Mouse (Mus musculus) heart, embryonic 11.5 days (tissue): ENCODE data around the gene Enpep. TPM values are rescaled to one million over a fixed set of nuclear protein-coding genes. Genes with fewer than 3 reads are reported as not detected.

Experiments
- ATAC-seq: fragments of 200-750 bp; cut with Nextera tagmentation; replicated peaks from 2 replicates; pipeline ENCODE4 v1.8.0; 2017; ENCODE audit warnings: moderate library complexity; ENCODE audit not compliant: insufficient number of reproducible peaks, low FRiP score, low TSS enrichment
- H3K27ac ChIP-seq: fragments of 300-500 bp; sonication (generic); 2 replicates; pipeline ENCODE4 v1.5.1; 2014; ENCODE audit warnings: mild to moderate bottlenecking, low read depth, low read length
- H3K27me3 ChIP-seq: fragments of 300-500 bp; sonication (generic); 2 replicates; pipeline ENCODE4 v1.6.1; 2014; ENCODE audit warnings: mild to moderate bottlenecking, low read length, mixed read lengths; ENCODE audit not compliant: control insufficient read depth, insufficient read depth
- H3K36me3 ChIP-seq: fragments of 300-500 bp; sonication (generic); 2 replicates; pipeline ENCODE4 v1.6.1; 2014; ENCODE audit warnings: mild to moderate bottlenecking, low read length, moderate library complexity, mixed read lengths; ENCODE audit not compliant: control insufficient read depth, insufficient read depth
- H3K4me1 ChIP-seq: fragments of 300-500 bp; sonication (generic); 2 replicates; pipeline ENCODE4 v1.6.1; 2014; ENCODE audit warnings: low read length; ENCODE audit not compliant: control insufficient read depth, insufficient read depth
- H3K4me2 ChIP-seq: fragments of 300-500 bp; sonication (generic); 2 replicates; pipeline ENCODE4 v1.6.1; 2014; ENCODE audit warnings: mild to moderate bottlenecking, moderate library complexity
- H3K4me3 ChIP-seq: fragments of 300-500 bp; sonication (generic); 2 replicates; pipeline ENCODE4 v1.5.1; 2014; ENCODE audit warnings: low read depth, low read length
- H3K9ac ChIP-seq: fragments of 300-500 bp; sonication (generic); 2 replicates; pipeline ENCODE4 v1.6.1; 2014; ENCODE audit warnings: mild to moderate bottlenecking, low read depth, low read length, moderate library complexity
- H3K9me3 ChIP-seq: fragments of 300-500 bp; sonication (generic); replicated peaks from 2 replicates; pipeline ENCODE4 v1.6.1; 2016; ENCODE audit warnings: low read length; ENCODE audit not compliant: control insufficient read depth
- WGBS: fragments of 180-500 bp; shearing (Covaris S2); extraction: QIAGEN DNeasy Blood & Tissue Kit; methylation state at CpG from one replicate; pipeline ENCODE4 v1.1.7; 2014; ENCODE audit not compliant: insufficient replicate concordance; 5-methylcytosine and 5-hydroxymethylcytosine counted together
- polyA plus RNA-seq: library from polyadenylated mRNA; unstranded; fragments of >200 nt; fragmentation: Nextera tagmentation; extraction: Ambion mirVana; gene quantifications from 2 replicates; pipeline ENCODE4 v1.2.1, GENCODE M21; 2014

Enpep gene
- polyA plus RNA-seq, 1 experiment from 2014 or later = 12.9 TPM

DNA sequence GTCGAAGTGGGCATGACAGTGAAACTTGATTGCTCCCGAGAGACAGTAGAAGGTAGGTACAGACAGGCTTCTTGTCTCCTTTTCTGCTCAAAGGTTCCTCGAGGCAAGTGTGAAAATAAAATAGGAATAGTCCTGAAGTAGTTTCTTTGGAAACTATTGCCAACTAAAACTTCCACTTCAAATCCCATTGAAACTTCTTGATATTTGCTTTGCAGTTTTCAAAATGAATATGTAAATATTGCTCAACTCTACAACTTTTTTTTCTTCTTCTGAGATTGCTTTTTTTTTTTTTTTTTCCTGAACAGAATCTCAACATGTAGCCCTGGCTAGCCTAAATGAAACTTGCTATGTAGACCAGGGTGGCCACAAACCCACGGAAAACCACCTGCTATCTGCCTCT, 21.4 kb upstream of the Enpep start:
- ATAC-seq = no peak

DNA sequence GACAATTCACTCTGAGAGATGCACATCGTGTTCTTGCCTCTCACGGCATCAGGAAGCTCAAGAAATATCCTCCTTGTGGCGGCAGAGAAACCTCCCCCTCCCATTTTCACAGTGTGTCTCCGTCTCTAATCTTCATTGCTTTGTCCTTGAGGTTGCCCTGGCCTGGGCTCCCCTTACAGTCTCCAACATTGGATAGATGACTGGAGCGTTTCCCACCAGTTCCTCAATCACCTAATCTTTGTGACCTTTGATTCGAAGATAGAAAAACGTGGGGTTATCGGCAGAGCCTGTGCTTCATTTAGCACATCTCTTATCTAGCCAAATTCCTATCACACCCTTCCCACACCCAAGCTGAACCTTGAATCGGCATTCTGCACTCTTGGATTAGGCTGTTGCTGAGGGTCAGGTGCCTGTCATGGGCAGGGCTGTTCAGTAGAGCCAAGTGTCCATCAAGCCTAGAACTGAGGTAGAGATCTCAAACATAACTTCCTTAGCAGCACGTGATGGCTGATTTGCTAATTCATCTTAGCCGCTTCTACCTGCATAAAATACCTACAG, 18.9 kb upstream of the Enpep start:
- H3K36me3 ChIP-seq = no peaks in the 10 kb centered on the region
- no peak overlapping the region for H3K9ac ChIP-seq
- H3K27me3 ChIP-seq = no peaks in the 10 kb centered on the region
- H3K4me3 ChIP-seq = no peak overlapping the region
- H3K4me1 ChIP-seq = no peaks in the 10 kb centered on the region
- no peak for ATAC-seq
- H3K27ac ChIP-seq = no peak overlapping the region
- 40% methylated on average over 11 of the region's 11 CpGs for WGBS
- H3K4me2 ChIP-seq = no peak overlapping the region
- H3K9me3 ChIP-seq = no peaks in the 10 kb centered on the region

More for the DNA sequence above, 21.4 kb upstream of the Enpep start:
- no peak overlapping the region for H3K9ac ChIP-seq
- no peak overlapping the region for H3K27ac ChIP-seq
- H3K36me3 ChIP-seq = no peaks in the 10 kb centered on the region
- WGBS = 67% methylated on average over 4 of the region's 4 CpGs
- no peak overlapping the region for H3K4me3 ChIP-seq
- H3K4me2 ChIP-seq = no peak overlapping the region
- no peaks in the 10 kb centered on the region for H3K4me1 ChIP-seq
- H3K9me3 ChIP-seq = no peaks in the 10 kb centered on the region
- no peaks in the 10 kb centered on the region for H3K27me3 ChIP-seq

DNA sequence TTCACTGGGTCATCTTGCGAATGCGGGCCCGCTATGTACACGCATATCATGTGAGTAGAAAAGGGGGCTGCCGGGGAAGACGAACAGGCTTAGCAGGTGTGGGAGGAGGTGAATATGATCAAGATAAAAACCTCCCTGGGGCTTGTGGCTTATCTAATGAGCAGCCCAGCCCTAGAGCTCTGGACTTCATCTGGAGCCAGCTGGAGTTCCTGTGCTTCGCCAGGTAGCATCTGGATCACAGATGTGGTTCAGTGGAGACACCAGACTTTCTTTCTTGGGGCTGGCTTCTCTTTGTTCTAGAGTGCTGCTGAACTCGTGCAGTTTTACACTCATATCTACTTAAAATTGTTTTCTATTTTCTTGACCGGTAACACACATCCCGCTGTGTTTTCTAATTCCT, 14.8 kb upstream of the Enpep start:
- no peak for ATAC-seq
- no peaks in the 10 kb centered on the region for H3K36me3 ChIP-seq
- no peak overlapping the region for H3K4me2 ChIP-seq
- H3K27ac ChIP-seq = no peak overlapping the region
- H3K9ac ChIP-seq = no peak overlapping the region
- no peaks in the 10 kb centered on the region for H3K27me3 ChIP-seq
- no peaks in the 10 kb centered on the region for H3K9me3 ChIP-seq
- H3K4me3 ChIP-seq = no peak overlapping the region
- H3K4me1 ChIP-seq = no peaks in the 10 kb centered on the region
- 74% methylated on average over 10 of the region's 10 CpGs for WGBS

DNA sequence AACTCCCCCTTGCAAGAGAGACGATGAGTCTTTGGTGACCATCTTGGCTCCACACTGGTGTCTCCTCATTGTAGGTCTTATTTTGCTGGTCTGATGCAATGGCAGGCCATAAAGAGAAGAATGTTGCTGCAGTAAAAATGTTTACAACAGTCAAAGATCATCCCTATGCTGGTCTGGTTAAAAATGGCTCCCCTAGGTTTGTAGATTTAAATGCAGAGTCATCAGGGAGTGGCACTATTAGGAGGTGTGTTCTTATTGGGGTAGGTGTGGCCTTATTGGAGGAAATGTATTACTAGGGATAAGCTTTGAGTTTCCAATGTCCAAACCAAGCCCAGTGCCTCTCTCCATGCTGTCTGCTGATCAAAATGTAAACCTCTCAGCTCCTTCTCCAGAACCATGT, 10.2 kb upstream of the Enpep start:
- Histone ChIP-seq H3K9ac (no peak overlapping the region), H3K4me3 (no peak overlapping the region), H3K4me1 (peaks cover 4% of the 10 kb centered on the region; the same call in 1 of the 2 replicates), H3K36me3 (no peaks in the 10 kb centered on the region), H3K27ac (no peak overlapping the region), H3K27me3 (no peaks in the 10 kb centered on the region), H3K4me2 (no peak overlapping the region), H3K9me3 (peaks cover 4% of the 10 kb centered on the region; the same call in 1 of the 2 replicates)
- ATAC-seq = no peak
- WGBS = 88% methylated on average over 1 of the region's 1 CpGs

DNA sequence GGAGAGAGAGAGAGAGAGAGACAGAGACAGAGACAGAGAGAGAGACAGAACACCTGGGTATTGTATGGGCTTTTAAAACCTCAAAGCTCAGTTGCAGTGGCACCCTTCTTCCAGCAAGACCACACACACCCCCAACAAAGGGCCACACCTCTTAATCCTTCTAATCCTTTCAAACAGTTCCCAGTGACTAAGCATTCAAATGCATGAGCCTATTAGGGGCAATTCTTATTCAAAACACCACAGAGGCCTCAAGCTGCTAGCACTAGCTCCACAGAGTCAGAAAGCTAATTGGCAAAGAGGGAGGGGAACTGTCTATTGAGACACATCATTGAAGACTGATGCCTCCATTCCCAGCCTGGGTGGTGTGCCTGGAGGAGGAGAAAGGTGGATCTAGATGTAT, 8.5 kb upstream of the Enpep start:
- Histone ChIP-seq H3K9ac (no peak overlapping the region), H3K9me3 (peaks cover 4% of the 10 kb centered on the region; the same call in 1 of the 2 replicates), H3K27ac (no peak overlapping the region), H3K4me3 (no peak overlapping the region), H3K36me3 (no peaks in the 10 kb centered on the region), H3K4me1 (peaks cover 4% of the 10 kb centered on the region; the same call in 1 of the 2 replicates), H3K4me2 (no peak overlapping the region), H3K27me3 (no peaks in the 10 kb centered on the region)
- ATAC-seq = no peak

DNA sequence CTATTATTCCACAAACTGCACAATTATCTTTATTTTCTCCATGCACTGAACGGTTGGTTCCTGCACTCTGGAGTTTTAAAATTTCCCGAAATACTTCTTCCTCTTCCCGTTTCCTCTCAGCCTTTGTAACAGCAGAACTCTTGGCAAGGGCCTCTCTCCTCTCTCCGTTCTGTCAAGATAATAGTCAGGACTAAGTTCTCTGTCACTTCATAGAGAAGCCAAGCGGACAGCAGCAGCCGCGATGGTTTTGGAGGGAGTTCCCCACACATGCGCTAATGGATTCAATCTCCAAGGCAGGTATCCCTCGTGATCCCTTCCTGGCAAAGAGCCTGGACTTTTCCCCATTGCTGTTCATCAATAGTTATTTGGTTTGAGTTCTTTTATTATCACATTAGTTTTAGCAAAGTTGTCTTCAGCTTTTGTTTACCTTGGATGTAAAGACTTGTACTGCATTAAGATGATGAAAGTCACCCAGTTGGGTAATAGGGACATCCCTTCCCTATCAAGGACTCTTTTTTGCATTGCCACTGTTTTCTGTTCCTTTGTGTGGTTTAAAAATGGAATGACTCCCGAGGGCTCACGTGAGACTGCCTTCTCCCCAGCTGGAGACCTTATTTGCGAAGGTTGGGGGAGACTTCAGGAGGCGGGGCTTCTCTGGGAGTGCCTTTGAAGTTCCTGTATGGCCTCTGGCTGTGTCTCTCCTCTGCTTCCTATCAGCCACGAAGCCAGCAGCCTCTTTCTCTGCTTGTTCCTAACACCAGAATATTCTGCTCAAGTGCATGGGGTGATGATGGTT, 6.0 kb upstream of the Enpep start:
- Histone ChIP-seq H3K4me3 (no peak overlapping the region), H3K36me3 (no peaks in the 10 kb centered on the region), H3K27ac (no peak overlapping the region), H3K4me1 (peaks cover 4% of the 10 kb centered on the region; the same call in 1 of the 2 replicates), H3K4me2 (peak overlapping the region; percentile 30; the same call in 1 of the 2 replicates), H3K9ac (no peak overlapping the region), H3K27me3 (no peaks in the 10 kb centered on the region), H3K9me3 (peaks cover 4% of the 10 kb centered on the region; the same call in 1 of the 2 replicates)
- no peak for ATAC-seq
- 32% methylated on average over 14 of the region's 14 CpGs for WGBS

DNA sequence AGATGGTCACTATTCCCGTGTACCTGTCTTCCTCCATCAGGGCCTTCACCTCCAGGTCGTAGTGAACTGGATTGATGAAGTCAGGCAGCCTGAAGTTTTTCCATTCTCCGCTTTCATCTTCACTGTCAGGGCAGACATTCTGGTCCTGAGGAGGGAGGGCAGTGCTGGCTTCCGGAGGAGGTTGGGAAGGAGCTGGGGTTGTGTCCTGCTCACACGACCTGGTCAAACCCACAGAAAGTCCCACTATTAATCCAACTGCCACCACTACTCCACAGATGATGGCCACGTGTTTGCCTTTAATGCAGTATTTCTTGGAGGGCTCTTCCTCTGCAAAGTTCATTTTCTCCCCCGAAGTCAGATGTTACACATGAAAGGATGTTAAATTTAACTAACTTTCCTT, 378 bp downstream of the Enpep start:
- Histone ChIP-seq H3K4me1 (peaks cover 10% of the 10 kb centered on the region), H3K9me3 (no peaks in the 10 kb centered on the region), H3K9ac (no peak overlapping the region; the same call in 1 of the 2 replicates), H3K4me2 (peak overlapping the region; percentile 65), H3K36me3 (no peaks in the 10 kb centered on the region), H3K27ac (no peak overlapping the region; the same call in 1 of the 2 replicates), H3K27me3 (no peaks in the 10 kb centered on the region), H3K4me3 (peak overlapping the region; percentile 37)
- no peak for ATAC-seq
- WGBS = 53% methylated on average over 7 of the region's 7 CpGs

DNA sequence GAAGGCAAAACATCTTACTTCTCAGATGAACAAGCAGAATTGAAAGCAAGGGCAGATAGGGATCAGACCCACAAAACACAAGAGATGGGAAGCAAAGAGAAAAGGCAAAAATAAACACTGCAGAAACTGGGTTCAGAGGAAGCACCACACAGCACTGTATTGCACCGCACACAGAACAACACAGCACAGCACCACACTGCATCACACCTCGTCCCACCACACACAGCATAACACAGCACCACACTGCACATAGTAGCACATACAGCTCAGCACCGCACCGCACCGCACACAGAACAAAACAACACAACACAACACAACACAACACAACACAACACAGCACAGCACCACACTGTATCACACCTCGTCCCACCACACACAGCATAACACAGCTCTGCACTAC, 1.1 kb downstream of the Enpep start:
- Histone ChIP-seq H3K4me2 (peak overlapping the region; percentile 65), H3K4me3 (peak overlapping the region; percentile 8; the same call in 1 of the 2 replicates), H3K27me3 (no peaks in the 10 kb centered on the region), H3K36me3 (no peaks in the 10 kb centered on the region), H3K4me1 (peaks cover 10% of the 10 kb centered on the region), H3K9me3 (no peaks in the 10 kb centered on the region), H3K27ac (no peak overlapping the region), H3K9ac (peak overlapping the region; percentile 16; the same call in 1 of the 2 replicates)
- no peak for ATAC-seq
- WGBS = 84% methylated on average over 6 of the region's 6 CpGs
